Mouse (Mus musculus): ENCODE measurements around the gene Arhgef28. TPM values are rescaled to one million over a fixed set of nuclear protein-coding genes. Genes with fewer than 3 reads are reported as not detected.
"Not testable (repeated sequence)": the region's sequence is repeated elsewhere in the genome, so short reads cannot be mapped to it uniquely, and the experiment has no call there.

The Arhgef28 gene
- total and polyA plus RNA-seq, 3 experiments, result 0.11 TPM; not detected in 2

GRCm38 (mm10) chr13:98070458-98070857, 135.8 kb downstream of the Arhgef28 start:
- Histone ChIP-seq H3K4me1 (ENCODE audit: insufficient read depth, low read depth, low read length) (no peaks in the 10 kb centered on the region; the same call in 1 of the 2 replicates), H3K27me3 (ENCODE audit: insufficient read depth, low read length) (peaks cover 5% of the 10 kb centered on the region; the same call in 1 of the 2 replicates), H3K36me3 (replicated peaks) (no peaks in the 10 kb centered on the region), H3K4me3 (ENCODE audit: low read depth, low read length) (no peak overlapping the region), H3K9me3 (replicated peaks) (no peaks in the 10 kb centered on the region)
- ATAC-seq (ENCODE audit: extremely low read depth, insufficient number of reproducible peaks, low FRiP score, poor library complexity, severe bottlenecking), result no peak
- no peak for DNase-seq (ENCODE audit: low spot score)
- TF ChIP-seq POLR2AphosphoS5 (IDR thresholded peaks at IDR 0.05; ENCODE audit: insufficient replicate concordance, low read depth, low read length) (no peak), CTCF (IDR thresholded peaks at IDR 0.05; ENCODE audit: low read depth, low read length) (no peak), TAL1 (conservative IDR thresholded peaks at IDR 0.05; ENCODE audit: low read depth, low read length) (no peak)

GRCm38 (mm10) chr13:98069646-98070045, 136.6 kb downstream of the Arhgef28 start:
- Histone ChIP-seq H3K4me3 (ENCODE audit: low read depth, low read length) (no peak overlapping the region), H3K9me3 (replicated peaks) (no peaks in the 10 kb centered on the region), H3K27me3 (ENCODE audit: insufficient read depth, low read length) (peaks cover 2% of the 10 kb centered on the region; the same call in 1 of the 2 replicates), H3K36me3 (replicated peaks) (no peaks in the 10 kb centered on the region), H3K4me1 (ENCODE audit: insufficient read depth, low read depth, low read length) (no peaks in the 10 kb centered on the region)
- ATAC-seq (ENCODE audit: extremely low read depth, insufficient number of reproducible peaks, low FRiP score, poor library complexity, severe bottlenecking) (no peak), DNase-seq (ENCODE audit: low spot score) (no peak)
- TF ChIP-seq CTCF (IDR thresholded peaks at IDR 0.05; ENCODE audit: low read depth, low read length) (no peak), TAL1 (conservative IDR thresholded peaks at IDR 0.05; ENCODE audit: low read depth, low read length) (no peak), POLR2AphosphoS5 (IDR thresholded peaks at IDR 0.05; ENCODE audit: insufficient replicate concordance, low read depth, low read length) (no peak), GATA2 (IDR thresholded peaks at IDR 0.05; ENCODE audit: borderline replicate concordance, low read depth, low read length) (no peak), GATA1 (IDR thresholded peaks at IDR 0.05; ENCODE audit: borderline replicate concordance, low read length) (no peak)

GRCm38 (mm10) chr13:98062843-98063242, 143.4 kb downstream of the Arhgef28 start:
- no peak for DNase-seq (ENCODE audit: low spot score)
- H3K4me3 ChIP-seq (ENCODE audit: low read depth, low read length), result no peak overlapping the region
- no peak for TF ChIP-seq GATA2 (IDR thresholded peaks at IDR 0.05; ENCODE audit: borderline replicate concordance, low read depth, low read length)
- TF ChIP-seq TAL1 (conservative IDR thresholded peaks at IDR 0.05; ENCODE audit: low read depth, low read length), result no peak
- H3K27me3 ChIP-seq (ENCODE audit: insufficient read depth, low read length), result no peaks in the 10 kb centered on the region
- H3K36me3 ChIP-seq (replicated peaks), result no peaks in the 10 kb centered on the region
- H3K9me3 ChIP-seq (replicated peaks), result no peaks in the 10 kb centered on the region
- no peak for ATAC-seq (ENCODE audit: extremely low read depth, insufficient number of reproducible peaks, low FRiP score, poor library complexity, severe bottlenecking)
- H3K4me1 ChIP-seq (ENCODE audit: insufficient read depth, low read depth, low read length), result no peaks in the 10 kb centered on the region

GRCm38 (mm10) chr13:98060121-98060520, 146.1 kb downstream of the Arhgef28 start:
- ATAC-seq (ENCODE audit: extremely low read depth, insufficient number of reproducible peaks, low FRiP score, poor library complexity, severe bottlenecking); H3K4me3 ChIP-seq (ENCODE audit: low read depth, low read length); H3K4me1 ChIP-seq (ENCODE audit: insufficient read depth, low read depth, low read length); H3K36me3 ChIP-seq (replicated peaks); DNase-seq (ENCODE audit: low spot score); H3K27me3 ChIP-seq (ENCODE audit: insufficient read depth, low read length); H3K9me3 ChIP-seq (replicated peaks): not testable (repeated sequence)

GRCm38 (mm10) chr13:98055194-98055593, 151.0 kb downstream of the Arhgef28 start:
- DNase-seq (ENCODE audit: low spot score) (no peak), ATAC-seq (ENCODE audit: extremely low read depth, insufficient number of reproducible peaks, low FRiP score, poor library complexity, severe bottlenecking) (no peak)
- H3K4me3 ChIP-seq (ENCODE audit: low read depth, low read length), result no peak overlapping the region
- H3K27me3 ChIP-seq (ENCODE audit: insufficient read depth, low read length), result peaks cover 5% of the 10 kb centered on the region
- TF ChIP-seq GATA1 (IDR thresholded peaks at IDR 0.05; ENCODE audit: borderline replicate concordance, low read length) (no peak), GATA2 (IDR thresholded peaks at IDR 0.05; ENCODE audit: borderline replicate concordance, low read depth, low read length) (no peak), TAL1 (conservative IDR thresholded peaks at IDR 0.05; ENCODE audit: low read depth, low read length) (no peak), CTCF (IDR thresholded peaks at IDR 0.05; ENCODE audit: low read depth, low read length) (no peak), POLR2AphosphoS5 (IDR thresholded peaks at IDR 0.05; ENCODE audit: insufficient replicate concordance, low read depth, low read length) (no peak)
- no peaks in the 10 kb centered on the region for H3K9me3 ChIP-seq (replicated peaks)
- H3K36me3 ChIP-seq (replicated peaks), result no peaks in the 10 kb centered on the region
- H3K4me1 ChIP-seq (ENCODE audit: insufficient read depth, low read depth, low read length), result no peaks in the 10 kb centered on the region

GRCm38 (mm10) chr13:98040628-98041150, 165.6 kb downstream of the Arhgef28 start:
- no peak for DNase-seq (ENCODE audit: low spot score)
- no peak for ATAC-seq (ENCODE audit: extremely low read depth, insufficient number of reproducible peaks, low FRiP score, poor library complexity, severe bottlenecking)
- TF ChIP-seq CTCF (IDR thresholded peaks at IDR 0.05; ENCODE audit: low read depth, low read length), result 0 out of 2 replicates have a peak, but pooled peaks have one; percentile 12
- TF ChIP-seq TAL1 (conservative IDR thresholded peaks at IDR 0.05; ENCODE audit: low read depth, low read length), result no peak
- no peak for TF ChIP-seq POLR2AphosphoS5 (IDR thresholded peaks at IDR 0.05; ENCODE audit: insufficient replicate concordance, low read depth, low read length)

GRCm38 (mm10) chr13:98038731-98039130, 167.5 kb downstream of the Arhgef28 start:
- Histone ChIP-seq H3K36me3 (replicated peaks) (no peaks in the 10 kb centered on the region), H3K9me3 (replicated peaks) (no peaks in the 10 kb centered on the region), H3K4me3 (ENCODE audit: low read depth, low read length) (no peak overlapping the region), H3K4me1 (ENCODE audit: insufficient read depth, low read depth, low read length) (no peaks in the 10 kb centered on the region), H3K27me3 (ENCODE audit: insufficient read depth, low read length) (peaks cover 4% of the 10 kb centered on the region; the same call in 1 of the 2 replicates)
- ATAC-seq (ENCODE audit: extremely low read depth, insufficient number of reproducible peaks, low FRiP score, poor library complexity, severe bottlenecking) (no peak), DNase-seq (ENCODE audit: low spot score) (no peak)
- no peak for TF ChIP-seq TAL1 (conservative IDR thresholded peaks at IDR 0.05; ENCODE audit: low read depth, low read length)
- TF ChIP-seq CTCF (IDR thresholded peaks at IDR 0.05; ENCODE audit: low read depth, low read length), result no peak
- no peak for TF ChIP-seq POLR2AphosphoS5 (IDR thresholded peaks at IDR 0.05; ENCODE audit: insufficient replicate concordance, low read depth, low read length)
- no peak for TF ChIP-seq GATA1 (IDR thresholded peaks at IDR 0.05; ENCODE audit: borderline replicate concordance, low read length)
- TF ChIP-seq GATA2 (IDR thresholded peaks at IDR 0.05; ENCODE audit: borderline replicate concordance, low read depth, low read length), result no peak

More at GRCm38 (mm10) chr13:98040628-98041150, 165.6 kb downstream of the Arhgef28 start:
- no peaks in the 10 kb centered on the region for H3K9me3 ChIP-seq (replicated peaks)
- no peaks in the 10 kb centered on the region for H3K4me1 ChIP-seq (ENCODE audit: insufficient read depth, low read depth, low read length)
- H3K4me3 ChIP-seq (ENCODE audit: low read depth, low read length), result no peak overlapping the region
- peaks cover 4% of the 10 kb centered on the region; the same call in 1 of the 2 replicates for H3K27me3 ChIP-seq (ENCODE audit: insufficient read depth, low read length)
- no peaks in the 10 kb centered on the region for H3K36me3 ChIP-seq (replicated peaks)
